Mouse (Mus musculus) lung, postnatal 0 days (tissue): ENCODE measurements around the gene Cyp2e1. TPM values are rescaled to one million over a fixed set of nuclear protein-coding genes. Genes with fewer than 3 reads are reported as not detected.

Experiments used
- ATAC-seq: fragments of 200-750 bp; cut with Nextera tagmentation; 2 replicates; pipeline ENCODE4 v1.8.0; 2017; ENCODE audit warnings: moderate library complexity
- DNase-seq: peaks from one replicate; pipeline ENCODE4 v3.0.0-alpha.2; 2016; ENCODE audit warnings: low spot score
- H3K27ac ChIP-seq: fragments of 300-500 bp; sonication (generic); 2 replicates; pipeline ENCODE4 v1.5.1; 2014; ENCODE audit warnings: antibody characterized with exemption, mild to moderate bottlenecking, low read length, mixed read lengths
- H3K27me3 ChIP-seq: fragments of 300-500 bp; sonication (generic); replicated peaks from 2 replicates; pipeline ENCODE4 v1.6.1; 2014; ENCODE audit warnings: low read length, mixed read lengths; ENCODE audit not compliant: insufficient read depth
- H3K36me3 ChIP-seq: fragments of 300-500 bp; sonication (generic); 2 replicates; pipeline ENCODE4 v1.6.1; 2014; ENCODE audit warnings: low read length, mixed read lengths; ENCODE audit not compliant: insufficient read depth
- H3K4me1 ChIP-seq: fragments of 300-500 bp; sonication (generic); 2 replicates; pipeline ENCODE4 v1.6.1; 2014; ENCODE audit warnings: antibody characterized with exemption, low read depth, low read length, mixed read lengths; ENCODE audit not compliant: insufficient read depth
- H3K4me2 ChIP-seq: fragments of 300-500 bp; sonication (generic); replicated peaks from 2 replicates; pipeline ENCODE4 v1.6.1; 2014; ENCODE audit warnings: low read depth, mild to moderate bottlenecking, low read length, moderate library complexity, mixed read lengths
- H3K4me3 ChIP-seq: fragments of 300-500 bp; sonication (generic); 2 replicates; pipeline ENCODE4 v1.5.1; 2014; ENCODE audit warnings: low read depth, low read length
- H3K9ac ChIP-seq: fragments of 300-500 bp; sonication (generic); replicated peaks from 2 replicates; pipeline ENCODE4 v1.6.1; 2014; ENCODE audit warnings: low read depth, mild to moderate bottlenecking
- H3K9me3 ChIP-seq: fragments of 300-500 bp; sonication (generic); 2 replicates; pipeline ENCODE4 v1.6.1; 2016; ENCODE audit warnings: low read length, mixed read lengths
- CTCF ChIP-seq: IDR thresholded peaks from 2 replicates; pipeline ENCODE4 v1.5.1; 2016; ENCODE audit warnings: antibody characterized with exemption, mild to moderate bottlenecking
- EP300 ChIP-seq: IDR thresholded peaks from 2 replicates; pipeline ENCODE4 v1.6.1; 2016; ENCODE audit warnings: antibody characterized with exemption, mild to moderate bottlenecking, control low read depth
- WGBS: fragments of 180-500 bp; shearing (Covaris S2); extraction: QIAGEN DNeasy Blood & Tissue Kit; methylation state at CpG from one replicate; pipeline ENCODE4 v1.1.7; 2014; 5-methylcytosine and 5-hydroxymethylcytosine counted together
- polyA plus RNA-seq: library from polyadenylated mRNA; unstranded; fragments of >200 nt; fragmentation: Nextera tagmentation; extraction: Ambion mirVana; gene quantifications from 2 replicates; pipeline ENCODE4 v1.2.1, GENCODE M21; 2015

Cyp2e1 gene
- polyA plus RNA-seq, 1 experiment from 2014 or later = 1.9 TPM

DNA sequence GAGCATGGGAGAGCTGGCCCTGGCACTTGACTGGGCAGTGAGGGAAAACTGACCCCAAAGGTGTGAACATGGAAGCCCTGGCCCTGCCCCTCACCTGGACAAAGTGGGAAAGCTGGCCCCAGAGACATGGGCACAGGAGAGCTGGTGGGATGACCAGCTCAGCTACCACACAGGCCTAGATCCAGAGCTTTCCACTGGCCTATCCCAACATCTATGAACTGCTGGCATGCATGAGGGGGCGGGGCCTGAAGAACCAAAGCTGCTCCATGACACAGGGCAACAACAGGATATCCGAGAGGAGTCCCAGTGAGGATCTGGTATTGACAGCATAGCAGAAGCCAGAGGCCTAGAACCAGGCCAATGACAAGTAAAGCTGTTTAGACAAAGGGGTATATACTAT, 34.7 kb downstream of the Cyp2e1 start:
- TF ChIP-seq CTCF (no peak), EP300 (no peak)
- WGBS = 61% methylated on average over 2 of the region's 2 CpGs

DNA sequence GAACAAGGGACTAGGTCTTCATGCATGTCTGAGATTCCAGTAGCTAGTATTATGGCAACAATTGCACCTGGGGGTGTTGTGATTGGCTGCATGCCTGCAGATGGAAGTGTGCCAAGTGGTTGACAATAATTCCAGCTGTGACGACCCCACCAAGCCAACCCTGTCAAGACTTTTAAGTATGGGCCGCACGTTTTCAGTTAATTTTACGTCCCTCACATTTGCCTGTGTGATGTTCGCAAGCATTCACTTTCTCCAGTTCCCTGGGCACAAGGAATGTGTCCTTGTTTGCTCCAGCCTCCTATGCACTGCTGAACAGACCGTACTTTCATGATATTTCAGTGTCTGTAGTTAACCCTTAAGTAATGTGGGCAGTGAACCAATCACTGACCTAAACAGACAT, 39.1 kb downstream of the Cyp2e1 start:
- no peaks in the 10 kb centered on the region for H3K9me3 ChIP-seq
- H3K27ac ChIP-seq = no peak overlapping the region
- H3K4me2 ChIP-seq = no peak overlapping the region
- no peaks in the 10 kb centered on the region for H3K4me1 ChIP-seq
- no peaks in the 10 kb centered on the region for H3K36me3 ChIP-seq
- no peak overlapping the region for H3K9ac ChIP-seq
- WGBS = 58% methylated on average over 6 of the region's 6 CpGs
- no peak for DNase-seq
- ATAC-seq = no peak
- no peak overlapping the region for H3K4me3 ChIP-seq
- no peaks in the 10 kb centered on the region for H3K27me3 ChIP-seq
- no peak for TF ChIP-seq EP300
- TF ChIP-seq CTCF = no peak

More for the DNA sequence above, 34.7 kb downstream of the Cyp2e1 start:
- ATAC-seq (no peak), DNase-seq (no peak)
- Histone ChIP-seq H3K4me2 (no peak overlapping the region), H3K4me3 (no peak overlapping the region), H3K27me3 (no peaks in the 10 kb centered on the region), H3K4me1 (no peaks in the 10 kb centered on the region), H3K27ac (no peak overlapping the region), H3K9ac (no peak overlapping the region), H3K9me3 (no peaks in the 10 kb centered on the region), H3K36me3 (no peaks in the 10 kb centered on the region)

DNA sequence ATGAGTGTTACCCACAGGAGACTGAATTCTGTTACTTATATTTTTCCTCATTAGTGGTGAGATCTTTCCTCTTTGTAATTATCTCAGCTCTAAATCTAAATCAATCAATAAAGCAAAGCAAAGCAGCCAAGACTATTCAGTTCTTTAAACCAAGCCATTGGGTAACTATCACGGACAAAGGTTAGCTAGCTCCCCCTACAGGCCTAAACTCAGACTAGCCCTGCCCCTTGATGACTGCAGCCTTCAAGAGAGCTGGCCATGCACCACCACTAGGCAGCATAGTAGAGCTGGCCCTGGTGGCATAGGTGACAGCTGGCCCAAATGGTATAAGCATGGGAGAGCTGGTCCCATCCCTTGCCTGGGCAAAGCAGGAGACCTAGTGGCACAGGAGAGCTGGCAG, 42.2 kb downstream of the Cyp2e1 start:
- H3K27ac ChIP-seq = no peak overlapping the region
- no peaks in the 10 kb centered on the region for H3K9me3 ChIP-seq
- ATAC-seq (peak; percentile 52), DNase-seq (peak; percentile 43)
- no peaks in the 10 kb centered on the region for H3K27me3 ChIP-seq
- H3K36me3 ChIP-seq = no peaks in the 10 kb centered on the region
- H3K9ac ChIP-seq = no peak overlapping the region
- H3K4me2 ChIP-seq = no peak overlapping the region
- WGBS = 8% methylated on average over 1 of the region's 1 CpGs
- peak; percentile 75 for TF ChIP-seq CTCF
- no peak for TF ChIP-seq EP300
- H3K4me3 ChIP-seq = no peak overlapping the region
- H3K4me1 ChIP-seq = no peaks in the 10 kb centered on the region

DNA sequence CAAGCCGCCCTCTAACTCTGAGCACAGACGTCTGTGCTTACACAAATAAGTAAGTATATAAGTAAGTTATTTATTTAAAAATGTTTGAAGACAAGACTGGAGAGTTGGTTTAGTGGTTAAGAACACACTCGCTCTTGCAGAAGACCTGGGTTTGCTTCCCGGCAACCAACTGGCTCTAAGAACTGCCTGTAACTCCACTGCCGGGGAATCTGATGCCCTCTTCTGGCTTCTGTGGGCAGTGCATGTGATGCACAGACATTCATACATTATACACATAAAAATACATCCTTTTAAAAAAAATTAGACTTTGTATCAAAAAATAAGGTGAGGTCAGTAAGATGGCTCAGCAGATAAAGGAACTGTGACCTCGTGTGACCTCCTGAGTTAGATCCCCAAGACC, 47.0 kb downstream of the Cyp2e1 start:
- no peaks in the 10 kb centered on the region for H3K27me3 ChIP-seq
- H3K4me3 ChIP-seq = no peak overlapping the region
- H3K36me3 ChIP-seq = no peaks in the 10 kb centered on the region
- no peaks in the 10 kb centered on the region for H3K9me3 ChIP-seq
- H3K27ac ChIP-seq = no peak overlapping the region
- peak; percentile 34 for TF ChIP-seq CTCF
- TF ChIP-seq EP300 = no peak
- DNase-seq (no peak), ATAC-seq (no peak)
- no peaks in the 10 kb centered on the region for H3K4me1 ChIP-seq
- no peak overlapping the region for H3K9ac ChIP-seq
- WGBS = 82% methylated on average over 6 of the region's 6 CpGs
- H3K4me2 ChIP-seq = no peak overlapping the region

DNA sequence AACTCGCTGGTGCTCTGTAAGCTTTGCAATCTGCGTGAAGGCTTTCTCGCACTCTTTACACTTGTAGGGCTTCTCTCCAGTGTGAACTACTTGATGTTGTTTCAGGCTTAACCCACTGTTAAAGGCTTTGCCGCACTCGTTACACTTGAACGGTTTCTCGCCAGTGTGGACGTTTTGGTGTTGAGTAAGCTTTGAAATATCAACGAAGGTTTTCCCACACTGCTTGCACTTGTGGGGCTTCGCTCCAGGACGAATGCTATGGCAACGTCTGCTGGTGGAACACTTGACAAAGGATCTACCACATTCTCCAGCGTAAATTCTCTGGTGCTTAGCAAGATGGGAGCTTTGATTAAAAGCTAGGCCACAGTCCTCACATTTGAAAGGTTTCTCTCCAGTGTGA, 48.2 kb downstream of the Cyp2e1 start:
- no peaks in the 10 kb centered on the region for H3K36me3 ChIP-seq
- TF ChIP-seq EP300 = no peak
- no peak for TF ChIP-seq CTCF

DNA sequence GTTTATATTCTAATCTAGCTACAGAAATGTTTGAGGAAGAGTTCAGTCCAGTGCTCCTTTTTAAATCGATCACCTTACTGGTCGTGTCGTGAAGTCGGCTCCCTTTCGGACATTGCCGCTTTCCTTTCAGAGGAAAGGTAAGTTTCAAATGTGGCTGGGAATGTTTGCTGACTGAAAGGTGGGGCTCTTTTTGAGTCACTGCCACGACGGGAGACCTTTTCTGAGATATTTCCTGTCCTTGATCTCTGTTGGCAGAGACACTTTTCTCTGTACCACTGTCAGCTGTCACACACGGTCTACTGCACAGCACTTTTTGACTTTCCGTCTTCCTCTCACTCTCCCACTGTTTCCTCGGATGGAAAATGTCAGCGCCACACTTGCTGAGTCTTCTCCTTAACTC, 49.3 kb downstream of the Cyp2e1 start:
- no peaks in the 10 kb centered on the region for H3K36me3 ChIP-seq
- H3K9ac ChIP-seq = no peak overlapping the region
- no peak overlapping the region for H3K4me2 ChIP-seq
- TF ChIP-seq CTCF (no peak), EP300 (no peak)
- DNase-seq (no peak), ATAC-seq (no peak)
- WGBS = 79% methylated on average over 12 of the region's 12 CpGs
- H3K4me1 ChIP-seq = no peaks in the 10 kb centered on the region
- no peak overlapping the region for H3K4me3 ChIP-seq
- no peaks in the 10 kb centered on the region for H3K27me3 ChIP-seq
- H3K27ac ChIP-seq = no peak overlapping the region
- no peaks in the 10 kb centered on the region for H3K9me3 ChIP-seq

More for the DNA sequence above, 48.2 kb downstream of the Cyp2e1 start:
- 70% methylated on average over 13 of the region's 13 CpGs for WGBS
- Histone ChIP-seq H3K4me2 (no peak overlapping the region), H3K4me1 (no peaks in the 10 kb centered on the region), H3K27me3 (no peaks in the 10 kb centered on the region), H3K9ac (no peak overlapping the region), H3K27ac (no peak overlapping the region), H3K4me3 (no peak overlapping the region), H3K9me3 (no peaks in the 10 kb centered on the region)
- DNase-seq (no peak), ATAC-seq (no peak)

DNA sequence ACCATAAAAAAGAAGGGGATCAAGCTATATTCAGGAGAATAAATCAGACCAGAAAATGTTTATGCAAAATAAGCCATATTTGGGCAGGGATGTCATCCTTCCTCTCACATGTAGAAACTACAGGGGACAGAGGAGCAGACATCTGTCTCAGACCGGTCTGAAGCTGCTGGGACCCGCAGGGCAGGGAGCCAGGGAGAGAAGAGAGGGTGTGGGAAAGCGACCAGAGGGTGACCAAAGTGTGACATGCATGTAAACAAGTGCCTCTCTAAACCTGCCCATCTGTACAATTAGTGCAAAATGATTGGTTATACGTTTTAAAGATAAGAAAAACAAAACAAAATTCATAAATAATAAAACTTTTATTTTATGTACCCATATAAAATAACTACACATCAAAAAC, 56.6 kb downstream of the Cyp2e1 start:
- Histone ChIP-seq H3K27me3 (no peaks in the 10 kb centered on the region), H3K9ac (no peak overlapping the region), H3K27ac (no peak overlapping the region), H3K4me1 (no peaks in the 10 kb centered on the region), H3K9me3 (no peaks in the 10 kb centered on the region), H3K36me3 (no peaks in the 10 kb centered on the region), H3K4me2 (no peak overlapping the region), H3K4me3 (no peak overlapping the region)
- DNase-seq (no peak), ATAC-seq (no peak)
- WGBS = 43% methylated on average over 4 of the region's 4 CpGs
- TF ChIP-seq CTCF (no peak), EP300 (no peak)
